Mouse (Mus musculus) skeletal muscle tissue, postnatal 0 days (tissue): ENCODE data around the gene Olfr325. TPM values are rescaled to one million over a fixed set of nuclear protein-coding genes. Genes with fewer than 3 reads are reported as not detected.

Experiments
- polyA plus RNA-seq: library from polyadenylated mRNA; unstranded; fragments of >200 nt; fragmentation: Nextera tagmentation; extraction: Ambion mirVana; gene quantifications from 2 replicates; pipeline ENCODE4 v1.2.1, GENCODE M21; 2015

The Olfr325 gene
- not detected in 2 replicates for polyA plus RNA-seq

GRCm38 (mm10) chr11:58577430-58577829 is at the start of gene Olfr325:
Gene Olfr325, plus strand, starts transcription at chr11:58577730.

GRCm38 (mm10) chr11:58534736-58535135 is 42.8 kb upstream of the Olfr325 start, which contains the start of gene Olfr330:
Gene Olfr330, minus strand, starts transcription at chr11:58534836.

GRCm38 (mm10) chr11:58546322-58546721 is 31.2 kb upstream of the Olfr325 start, which contains the start of gene Olfr329-ps:
Gene Olfr329-ps, minus strand, starts transcription at chr11:58546422.

GRCm38 (mm10) chr11:58555536-58555935 is 22.0 kb upstream of the Olfr325 start, which contains the start of gene Olfr328:
Gene Olfr328, minus strand, starts transcription at chr11:58555636.

GRCm38 (mm10) chr11:58570405-58570804 is 7.1 kb upstream of the Olfr325 start, which contains the start of gene Olfr224:
Gene Olfr224, minus strand, starts transcription at chr11:58570553.

GRCm38 (mm10) chr11:58594814-58595213 is 17.3 kb downstream of the Olfr325 start, which contains the start of gene Olfr324:
Gene Olfr324, plus strand, starts transcription at chr11:58595114.

GRCm38 (mm10) chr11:58615975-58616374 is 38.4 kb downstream of the Olfr325 start, which contains the start of gene 2210407C18Rik:
Gene 2210407C18Rik, minus strand, starts transcription at chr11:58616075.

GRCm38 (mm10) chr11:58630401-58630800 is 52.9 kb downstream of the Olfr325 start, which contains the start of gene Olfr323:
Gene Olfr323, minus strand, starts transcription at chr11:58630501.

Other genes starting within 250 kb of the Olfr325 start
- gene Zfp672, start 247.4 kb upstream of the Olfr325 start, polyA plus RNA-seq = 35.6 and 39.3 TPM in 2 replicates
- 23.7 and 24.0 TPM in 2 replicates for gene Sh3bp5l, start 247.0 kb upstream of the Olfr325 start, polyA plus RNA-seq
- gene Lypd8, start 198.7 kb upstream of the Olfr325 start, polyA plus RNA-seq = not detected in 2 replicates
- gene 1810065E05Rik, start 156.6 kb upstream of the Olfr325 start, polyA plus RNA-seq = not detected in 2 replicates
- not detected in 2 replicates for gene Gm12253, start 145.2 kb upstream of the Olfr325 start, polyA plus RNA-seq
- gene Lypd9, start 124.8 kb upstream of the Olfr325 start, polyA plus RNA-seq = not detected in 2 replicates
- not detected in 2 replicates for gene Olfr30, start 115.5 kb upstream of the Olfr325 start, polyA plus RNA-seq
- gene Olfr332, start 85.2 kb upstream of the Olfr325 start, polyA plus RNA-seq = not detected in 2 replicates
- gene Olfr331, start 75.2 kb upstream of the Olfr325 start, polyA plus RNA-seq = not detected in 2 replicates
- not detected in 2 replicates for gene Olfr330, start 42.9 kb upstream of the Olfr325 start, polyA plus RNA-seq
- gene Olfr329-ps, start 31.3 kb upstream of the Olfr325 start, polyA plus RNA-seq = 0.12 TPM in 1 of 2 replicates, not detected in the other
- gene Olfr328, start 22.1 kb upstream of the Olfr325 start, polyA plus RNA-seq = not detected in 2 replicates
- gene Olfr224, start 7.2 kb upstream of the Olfr325 start, polyA plus RNA-seq = not detected in 2 replicates
- not detected in 2 replicates for gene Olfr324, start 17.4 kb downstream of the Olfr325 start, polyA plus RNA-seq
- gene 2210407C18Rik, start 38.3 kb downstream of the Olfr325 start, polyA plus RNA-seq = not detected in 2 replicates
- gene Olfr323, start 52.8 kb downstream of the Olfr325 start, polyA plus RNA-seq = not detected in 2 replicates
- gene Trim58, start 62.7 kb downstream of the Olfr325 start, polyA plus RNA-seq = not detected in 2 replicates
- gene Olfr322, start 81.1 kb downstream of the Olfr325 start, polyA plus RNA-seq = not detected in 2 replicates
- not detected in 2 replicates for gene Olfr320, start 103.4 kb downstream of the Olfr325 start, polyA plus RNA-seq
- not detected in 2 replicates for gene Olfr319, start 121.4 kb downstream of the Olfr325 start, polyA plus RNA-seq
- not detected in 2 replicates for gene Olfr318, start 146.3 kb downstream of the Olfr325 start, polyA plus RNA-seq
- gene Olfr317, start 161.5 kb downstream of the Olfr325 start, polyA plus RNA-seq = not detected in 2 replicates
- not detected in 2 replicates for gene Olfr316, start 175.0 kb downstream of the Olfr325 start, polyA plus RNA-seq
- gene Olfr315, start 195.5 kb downstream of the Olfr325 start, polyA plus RNA-seq = not detected in 2 replicates
- gene Olfr314, start 205.2 kb downstream of the Olfr325 start, polyA plus RNA-seq = not detected in 2 replicates
- gene Fam183b, start 224.2 kb downstream of the Olfr325 start, polyA plus RNA-seq = 1.3 and 1.9 TPM in 2 replicates
- not detected in 2 replicates for gene Olfr313, start 237.3 kb downstream of the Olfr325 start, polyA plus RNA-seq